In genomic region chr4:85514205-85514681, GRCm38 (mm10) we compare ENCODE assay signal across 9 mouse cellular contexts. TPM values are rescaled to one million over a fixed set of nuclear protein-coding genes. Genes with fewer than 3 reads are reported as not detected.
A peak's percentile ranks its signal among the peaks of the same experiment; 100 is the strongest.
DNase-seq lines count a peak whose midpoint lies in the region; ATAC-seq and TF ChIP-seq lines count a peak whose summit lies in the region.
"Had no signal": no experiment of that assay in that cellular context is flagged by ENCODE, and none has a peak within 500 bp of the region (broad histone marks: within the 10 kb centered on the region; RNA-seq: fewer than 3 reads in every experiment).

No protein-coding gene starts in this region.

- H3K36me3 ChIP-seq in G1E (replicated peaks): no peaks in the 10 kb centered on the region
- H3K36me3 ChIP-seq in hindbrain, embryonic 16.5 days (ENCODE audit: control insufficient read depth, insufficient read depth, low read length): no peaks in the 10 kb centered on the region
- H3K36me3 ChIP-seq in limb, embryonic 10.5 days: no peaks in the 10 kb centered on the region
- H3K36me3 ChIP-seq in midbrain, embryonic 11.5 days (ENCODE audit: control insufficient read depth, insufficient read depth, low read length): no peaks in the 10 kb centered on the region
- H3K36me3 ChIP-seq in stomach, embryonic 16.5 days (ENCODE audit: control insufficient read depth, insufficient read depth, low read length): no peaks in the 10 kb centered on the region

- TF ChIP-seq CTCF in G1E (IDR thresholded peaks at IDR 0.05; ENCODE audit: low read depth, low read length): no peak
- peak; percentile 66 for TF ChIP-seq CTCF in cerebellum, adult 2 months (IDR thresholded peaks at IDR 0.05; ENCODE audit: borderline replicate concordance, insufficient read depth, low read depth, low read length)

- H3K27ac ChIP-seq in cerebellum, adult 2 months (ENCODE audit: insufficient read depth, low read length): no peak overlapping the region
- H3K27ac ChIP-seq in hindbrain, embryonic 16.5 days (ENCODE audit: low read depth, low read length): no peak overlapping the region
- peak overlapping the region; percentile 62 for H3K27ac ChIP-seq in limb, embryonic 10.5 days
- H3K27ac ChIP-seq in midbrain, embryonic 11.5 days (ENCODE audit: low read depth, low read length): no peak overlapping the region
- no peak overlapping the region for H3K27ac ChIP-seq in stomach, embryonic 16.5 days (ENCODE audit: low read length)

- no peak for TF ChIP-seq POLR2A in cerebellum, adult 2 months (IDR thresholded peaks at IDR 0.05; ENCODE audit: borderline replicate concordance, insufficient read depth, low read length)

- H3K4me3 ChIP-seq in G1E (ENCODE audit: low read depth, low read length): peak overlapping the region; percentile 35
- peak overlapping the region; percentile 68 for H3K4me3 ChIP-seq in cerebellum, adult 2 months (replicated peaks; ENCODE audit: insufficient read depth, low read depth, low read length)
- peak overlapping the region; percentile 57 for H3K4me3 ChIP-seq in hindbrain, embryonic 16.5 days (ENCODE audit: low read length)
- peak overlapping the region; percentile 69 for H3K4me3 ChIP-seq in limb, embryonic 10.5 days
- H3K4me3 ChIP-seq in midbrain, embryonic 11.5 days (ENCODE audit: low read depth, low read length): peak overlapping the region; percentile 47
- H3K4me3 ChIP-seq in stomach, embryonic 16.5 days (replicated peaks; ENCODE audit: low read length): peak overlapping the region; percentile 46
- H3K4me3 ChIP-seq: myocyte had no signal

- H3K9me3 ChIP-seq in G1E (replicated peaks): peaks cover 33% of the 10 kb centered on the region
- H3K9me3 ChIP-seq in hindbrain, embryonic 16.5 days (ENCODE audit: control insufficient read depth, low read length): no peaks in the 10 kb centered on the region
- no peaks in the 10 kb centered on the region for H3K9me3 ChIP-seq in limb, embryonic 10.5 days (replicated peaks)
- H3K9me3 ChIP-seq in midbrain, embryonic 11.5 days (ENCODE audit: control insufficient read depth, low read length): no peaks in the 10 kb centered on the region
- no peaks in the 10 kb centered on the region for H3K9me3 ChIP-seq in stomach, embryonic 16.5 days (replicated peaks; ENCODE audit: control insufficient read depth, low read length)

- H3K27me3 ChIP-seq in G1E (ENCODE audit: insufficient read depth, low read length): no peaks in the 10 kb centered on the region; the same call in 1 of the 2 replicates
- H3K27me3 ChIP-seq in cerebellum, adult 2 months (ENCODE audit: control insufficient read depth, insufficient read depth, low read length): no peaks in the 10 kb centered on the region
- H3K27me3 ChIP-seq in hindbrain, embryonic 16.5 days (replicated peaks; ENCODE audit: control insufficient read depth, insufficient read depth, low read length): no peaks in the 10 kb centered on the region
- peaks cover 40% of the 10 kb centered on the region for H3K27me3 ChIP-seq in limb, embryonic 10.5 days (ENCODE audit: low read depth, poor library complexity, severe bottlenecking)
- H3K27me3 ChIP-seq in midbrain, embryonic 11.5 days (ENCODE audit: control insufficient read depth, insufficient read depth, low read length): peaks cover 21% of the 10 kb centered on the region
- H3K27me3 ChIP-seq in stomach, embryonic 16.5 days (ENCODE audit: control insufficient read depth, insufficient read depth, low read length): no peaks in the 10 kb centered on the region; the same call in 1 of the 2 replicates

- DNase-seq in G1E (ENCODE audit: low spot score): no peak
- DNase-seq in cerebellum, adult 2 months: peak; percentile 78 to 82
- DNase-seq in forelimb bud, embryonic 11.5 days (ENCODE audit: low read depth, low spot score): peak; percentile 42
- DNase-seq in limb, embryonic 10.5 days (ENCODE audit: low spot score): peak; percentile 75
- peak; percentile 95 for DNase-seq in midbrain, embryonic 11.5 days (ENCODE audit: low spot score, missing footprints)
- DNase-seq in spleen, adult 18-20 months: no peak

- WGBS in cerebellum, adult 2 months: under 1% methylated on average over 33 of the region's 33 CpGs
- WGBS in hindbrain, embryonic 16.5 days: under 1% methylated on average over 28 of the region's 33 CpGs
- WGBS in limb, embryonic 10.5 days: under 1% methylated on average over 33 of the region's 33 CpGs
- WGBS in midbrain, embryonic 11.5 days: under 1% methylated on average over 33 of the region's 33 CpGs
- 1% methylated on average over 33 of the region's 33 CpGs for WGBS in stomach, embryonic 16.5 days

- peak overlapping the region; percentile 76 for H3K9ac ChIP-seq in hindbrain, embryonic 16.5 days (ENCODE audit: low read depth, low read length)
- peak overlapping the region; percentile 53 for H3K9ac ChIP-seq in midbrain, embryonic 11.5 days (ENCODE audit: low read length)
- peak overlapping the region; percentile 43 for H3K9ac ChIP-seq in stomach, embryonic 16.5 days (ENCODE audit: low read length)

- no peaks in the 10 kb centered on the region for H3K4me1 ChIP-seq in G1E (ENCODE audit: insufficient read depth, low read depth, low read length)
- H3K4me1 ChIP-seq in cerebellum, adult 2 months (ENCODE audit: control insufficient read depth, insufficient read depth, low read length): no peaks in the 10 kb centered on the region
- H3K4me1 ChIP-seq in hindbrain, embryonic 16.5 days (ENCODE audit: control insufficient read depth, insufficient read depth, low read depth, low read length): peaks cover 12% of the 10 kb centered on the region
- H3K4me1 ChIP-seq in limb, embryonic 10.5 days: peaks cover 19% of the 10 kb centered on the region
- H3K4me1 ChIP-seq in midbrain, embryonic 11.5 days (ENCODE audit: control insufficient read depth, insufficient read depth, low read length): 0 out of 2 replicates have a peak, but pooled peaks cover 2% of the 10 kb centered on the region
- peaks cover 6% of the 10 kb centered on the region; the same call in 1 of the 2 replicates for H3K4me1 ChIP-seq in stomach, embryonic 16.5 days (ENCODE audit: control insufficient read depth, insufficient read depth, low read length)

- peak overlapping the region; percentile 99 for H3K4me2 ChIP-seq in hindbrain, embryonic 16.5 days (ENCODE audit: low read length)
- peak overlapping the region; percentile 82 for H3K4me2 ChIP-seq in midbrain, embryonic 11.5 days
- peak overlapping the region; percentile 74 for H3K4me2 ChIP-seq in stomach, embryonic 16.5 days (ENCODE audit: low read depth, low read length)

- ATAC-seq in G1E (ENCODE audit: extremely low read depth, insufficient number of reproducible peaks, low FRiP score, poor library complexity, severe bottlenecking): no peak
- peak; percentile 94 for ATAC-seq in hindbrain, embryonic 16.5 days
- peak; percentile 95 for ATAC-seq in midbrain, embryonic 11.5 days (ENCODE audit: low FRiP score)
- ATAC-seq in stomach, embryonic 16.5 days (ENCODE audit: insufficient read depth, low FRiP score): peak; percentile 87

RNA-seq across cellular contexts. Expression of gene Adamtsl1, which starts 0.3 kb away (rescaled TPM):
- total RNA-seq in G1E (2014; fragmentation: Nextera tagmentation) (not detected in 2 replicates), G1E (2017) (0.05 and 0.23 TPM in 2 replicates)
- polyA plus RNA-seq in G1E (2012): not detected in 2 replicates
- polyA plus RNA-seq in cerebellum, adult 2 months (2012; rRNA removed): 3.3 and 3.7 TPM in 2 replicates
- polyA plus RNA-seq in hindbrain, embryonic 16.5 days (2015; fragmentation: Nextera tagmentation; extraction: Ambion mirVana): 10.5 and 12.5 TPM in 2 replicates
- polyA plus RNA-seq in limb, embryonic 10.5 days (2016; fragmentation: Nextera tagmentation; extraction: Ambion mirVana): 1.2 and 3.7 TPM in 2 replicates
- polyA plus RNA-seq in midbrain, embryonic 11.5 days (2014; fragmentation: Nextera tagmentation; extraction: Ambion mirVana): 4.3 and 4.9 TPM in 2 replicates
- 17.5 and 22.0 TPM in 2 replicates for polyA plus RNA-seq in stomach, embryonic 16.5 days (2015; fragmentation: Nextera tagmentation; extraction: Ambion mirVana)

Comparison
In these comparisons a context has a peak if more than half of its experiments do, and no peak if none do; other contexts are left out.
1. DNase-seq: peak in cerebellum, adult 2 months (2 of 2), forelimb bud, embryonic 11.5 days (single experiment), limb, embryonic 10.5 days (single experiment) and midbrain, embryonic 11.5 days (single experiment); none in G1E (single experiment) and spleen, adult 18-20 months (0 of 2).
2. Peak in every context shown above with its lines, with median percentiles within 50 percentile points of each other: H3K4me3 ChIP-seq, H3K4me2 ChIP-seq and H3K9ac ChIP-seq.